Mouse (Mus musculus) lung, embryonic 15.5 days (tissue): ENCODE results near the gene F2rl1. TPM values are rescaled to one million over a fixed set of nuclear protein-coding genes. Genes with fewer than 3 reads are reported as not detected.

Experiments
- ATAC-seq: fragments of 200-750 bp; cut with Nextera tagmentation; 2 replicates; pipeline ENCODE4 v1.8.0; 2017; ENCODE audit warnings: moderate number of reproducible peaks, borderline replicate concordance; ENCODE audit not compliant: low FRiP score, low TSS enrichment; ENCODE audit errors: extremely low read depth
- H3K27ac ChIP-seq: fragments of 300-500 bp; sonication (generic); 2 replicates; pipeline ENCODE4 v1.5.1; 2015; ENCODE audit warnings: moderate library complexity, mild to moderate bottlenecking, inconsistent platforms
- H3K27me3 ChIP-seq: fragments of 300-500 bp; sonication (generic); 2 replicates; pipeline ENCODE4 v1.6.1; 2015; ENCODE audit warnings: inconsistent platforms
- H3K36me3 ChIP-seq: fragments of 300-500 bp; sonication (generic); 2 replicates; pipeline ENCODE4 v1.6.1; 2015; ENCODE audit warnings: inconsistent platforms
- H3K4me1 ChIP-seq: fragments of 300-500 bp; sonication (generic); 2 replicates; pipeline ENCODE4 v1.6.1; 2015; ENCODE audit warnings: inconsistent platforms
- H3K4me2 ChIP-seq: fragments of 300-500 bp; sonication (generic); 2 replicates; pipeline ENCODE4 v1.6.1; 2015; ENCODE audit warnings: inconsistent platforms, mild to moderate bottlenecking, moderate library complexity
- H3K4me3 ChIP-seq: fragments of 300-500 bp; sonication (generic); 2 replicates; pipeline ENCODE4 v1.5.1; 2015; ENCODE audit warnings: mild to moderate bottlenecking, inconsistent platforms
- H3K9ac ChIP-seq: fragments of 300-500 bp; sonication (generic); 2 replicates; pipeline ENCODE4 v1.6.1; 2015; ENCODE audit warnings: inconsistent platforms
- H3K9me3 ChIP-seq: fragments of 300-500 bp; sonication (generic); 2 replicates; pipeline ENCODE4 v1.6.1; 2016; ENCODE audit warnings: inconsistent platforms
- WGBS: fragments of 180-500 bp; shearing (Covaris S2); methylation state at CpG from one replicate; pipeline ENCODE4 v1.1.7; 2015; 5-methylcytosine and 5-hydroxymethylcytosine counted together
- polyA plus RNA-seq: library from polyadenylated mRNA; unstranded; fragments of >200 nt; fragmentation: Nextera tagmentation; extraction: Ambion mirVana; gene quantifications from 2 replicates; pipeline ENCODE4 v1.2.1, GENCODE M21; 2015

The F2rl1 gene
- polyA plus RNA-seq, 1 experiment from 2014 or later, result 4.3 TPM

GRCm38 (mm10) chr13:95531273-95532045, 6.4 kb upstream of the F2rl1 start:
- H3K27me3 ChIP-seq, result peaks cover 6% of the 10 kb centered on the region; the same call in 1 of the 2 replicates
- H3K36me3 ChIP-seq, result no peaks in the 10 kb centered on the region
- H3K4me2 ChIP-seq, result no peak overlapping the region
- no peak for ATAC-seq
- peaks cover 12% of the 10 kb centered on the region for H3K4me1 ChIP-seq
- 28% methylated on average over 9 of the region's 9 CpGs for WGBS
- H3K9me3 ChIP-seq, result no peaks in the 10 kb centered on the region
- no peak overlapping the region for H3K9ac ChIP-seq
- H3K4me3 ChIP-seq, result no peak overlapping the region
- no peak overlapping the region for H3K27ac ChIP-seq

DNA sequence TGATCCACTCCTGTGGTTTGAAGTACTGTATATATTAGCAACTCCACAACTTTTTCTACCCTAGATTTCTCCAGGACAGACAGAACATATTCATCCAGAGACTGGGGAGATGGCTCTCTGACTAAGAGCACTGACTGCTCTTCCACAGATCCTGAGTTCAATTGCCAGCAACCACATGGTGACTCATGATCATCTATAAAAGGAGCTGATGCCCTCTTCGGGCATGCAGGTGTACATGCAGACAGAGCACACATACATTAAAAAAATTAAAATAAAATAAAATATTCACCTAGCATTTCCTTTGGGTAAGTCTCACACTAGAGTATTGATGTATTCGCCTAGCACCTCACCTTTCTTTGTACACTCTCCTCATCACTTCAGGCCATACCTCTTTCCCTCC, 4.2 kb upstream of the F2rl1 start:
- ATAC-seq, result no peak
- H3K9ac ChIP-seq, result no peak overlapping the region
- H3K27me3 ChIP-seq, result peaks cover 26% of the 10 kb centered on the region
- no peak overlapping the region for H3K4me3 ChIP-seq
- H3K36me3 ChIP-seq, result no peaks in the 10 kb centered on the region
- H3K9me3 ChIP-seq, result no peaks in the 10 kb centered on the region
- no peak overlapping the region for H3K4me2 ChIP-seq
- H3K27ac ChIP-seq, result no peak overlapping the region
- WGBS, result 79% methylated on average over 2 of the region's 2 CpGs
- peaks cover 14% of the 10 kb centered on the region for H3K4me1 ChIP-seq

- Histone ChIP-seq H3K27me3 (peaks cover 27% of the 10 kb centered on the region), H3K4me3 (peak overlapping the region; percentile 54), H3K9ac (peak overlapping the region; percentile 49), H3K27ac (peak overlapping the region; percentile 32; the same call in 1 of the 2 replicates), H3K4me1 (peaks cover 14% of the 10 kb centered on the region), H3K9me3 (no peaks in the 10 kb centered on the region), H3K36me3 (no peaks in the 10 kb centered on the region), H3K4me2 (peak overlapping the region; percentile 94)
- 0% methylated on average over 13 of the region's 13 CpGs for WGBS
- peak; percentile 27; the same call in 1 of the 2 replicates for ATAC-seq
Measured at GRCm38 (mm10) chr13:95524424-95524673, 678 bp downstream of the F2rl1 start.

- peak overlapping the region; percentile 54 for H3K4me3 ChIP-seq
- peaks cover 27% of the 10 kb centered on the region for H3K27me3 ChIP-seq
- peak overlapping the region; percentile 32; the same call in 1 of the 2 replicates for H3K27ac ChIP-seq
- peaks cover 14% of the 10 kb centered on the region for H3K4me1 ChIP-seq
- H3K4me2 ChIP-seq, result peak overlapping the region; percentile 94
- H3K36me3 ChIP-seq, result no peaks in the 10 kb centered on the region
- peak overlapping the region; percentile 49 for H3K9ac ChIP-seq
- ATAC-seq, result peak; percentile 19; the same call in 1 of the 2 replicates
- 5% methylated on average over 29 of the region's 29 CpGs for WGBS
- no peaks in the 10 kb centered on the region for H3K9me3 ChIP-seq
Measured at GRCm38 (mm10) chr13:95523659-95524423, 1.2 kb downstream of the F2rl1 start.

GRCm38 (mm10) chr13:95522176-95522575, 2.9 kb downstream of the F2rl1 start:
- Histone ChIP-seq H3K9ac (no peak overlapping the region), H3K36me3 (no peaks in the 10 kb centered on the region), H3K4me2 (no peak overlapping the region), H3K4me3 (no peak overlapping the region), H3K27me3 (peaks cover 27% of the 10 kb centered on the region), H3K9me3 (no peaks in the 10 kb centered on the region), H3K4me1 (peaks cover 14% of the 10 kb centered on the region), H3K27ac (no peak overlapping the region)
- 74% methylated on average over 10 of the region's 10 CpGs for WGBS
- ATAC-seq, result no peak

DNA sequence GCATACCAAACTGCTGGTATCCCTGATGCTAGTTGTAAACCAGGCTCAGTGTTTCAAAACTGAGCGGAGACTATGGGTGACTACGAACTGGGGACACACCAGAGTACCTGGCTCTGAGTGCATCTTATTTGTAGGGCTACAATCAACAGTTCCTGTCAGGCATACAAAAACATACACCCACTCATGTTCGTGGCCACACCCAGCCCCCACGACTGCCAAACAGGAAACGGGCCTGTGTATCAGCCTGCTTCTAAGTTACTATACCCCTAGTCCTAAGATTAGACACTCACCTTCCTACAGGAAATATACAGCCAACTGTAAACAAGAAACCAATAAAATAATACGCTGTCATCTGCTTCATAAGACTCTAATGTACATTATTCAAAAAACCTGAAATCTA, 4.0 kb downstream of the F2rl1 start:
- Histone ChIP-seq H3K9ac (no peak overlapping the region), H3K27ac (no peak overlapping the region)
- WGBS, result 68% methylated on average over 6 of the region's 6 CpGs

DNA sequence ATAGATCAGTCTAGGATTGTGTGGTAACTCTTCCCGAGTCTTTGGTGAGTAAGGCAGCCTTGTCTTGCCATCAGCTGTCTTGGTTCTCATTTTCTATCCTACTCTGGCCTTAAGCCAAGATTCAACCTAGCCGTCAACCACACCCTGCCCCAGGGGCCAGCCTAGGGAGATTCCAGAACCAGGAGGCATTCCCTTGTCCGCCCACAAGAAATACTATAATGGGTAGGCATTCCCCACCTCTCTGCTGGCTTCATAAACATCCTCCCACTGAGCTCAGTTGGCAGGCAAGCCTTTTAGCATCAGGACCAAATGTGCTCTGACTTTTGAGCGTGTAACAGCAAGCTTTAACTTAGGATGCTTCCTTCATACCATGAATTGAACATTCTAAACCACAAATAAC, 10.3 kb downstream of the F2rl1 start:
- Histone ChIP-seq H3K4me2 (no peak overlapping the region), H3K27ac (no peak overlapping the region), H3K27me3 (no peaks in the 10 kb centered on the region), H3K4me1 (no peaks in the 10 kb centered on the region), H3K36me3 (no peaks in the 10 kb centered on the region), H3K9ac (no peak overlapping the region), H3K4me3 (no peak overlapping the region), H3K9me3 (no peaks in the 10 kb centered on the region)
- WGBS, result 65% methylated on average over 4 of the region's 4 CpGs
- no peak for ATAC-seq

More for the DNA sequence above, 4.0 kb downstream of the F2rl1 start:
- H3K9me3 ChIP-seq, result no peaks in the 10 kb centered on the region
- no peaks in the 10 kb centered on the region for H3K36me3 ChIP-seq
- no peak overlapping the region for H3K4me2 ChIP-seq
- peaks cover 14% of the 10 kb centered on the region for H3K4me1 ChIP-seq
- H3K4me3 ChIP-seq, result no peak overlapping the region
- peaks cover 17% of the 10 kb centered on the region for H3K27me3 ChIP-seq
- ATAC-seq, result no peak

- WGBS, result 86% methylated on average over 5 of the region's 5 CpGs
- Histone ChIP-seq H3K27me3 (no peaks in the 10 kb centered on the region), H3K27ac (no peak overlapping the region), H3K4me3 (no peak overlapping the region), H3K4me2 (no peak overlapping the region), H3K4me1 (no peaks in the 10 kb centered on the region), H3K36me3 (no peaks in the 10 kb centered on the region), H3K9ac (no peak overlapping the region), H3K9me3 (no peaks in the 10 kb centered on the region)
- ATAC-seq, result no peak
Measured at GRCm38 (mm10) chr13:95510054-95510453, 15.0 kb downstream of the F2rl1 start.

GRCm38 (mm10) chr13:95503279-95503917, 21.6 kb downstream of the F2rl1 start:
- Histone ChIP-seq H3K27me3 (no peaks in the 10 kb centered on the region), H3K36me3 (no peaks in the 10 kb centered on the region), H3K4me1 (no peaks in the 10 kb centered on the region), H3K4me2 (no peak overlapping the region), H3K9ac (no peak overlapping the region), H3K9me3 (no peaks in the 10 kb centered on the region), H3K27ac (no peak overlapping the region), H3K4me3 (no peak overlapping the region)
- 70% methylated on average over 8 of the region's 8 CpGs for WGBS
- no peak for ATAC-seq

DNA sequence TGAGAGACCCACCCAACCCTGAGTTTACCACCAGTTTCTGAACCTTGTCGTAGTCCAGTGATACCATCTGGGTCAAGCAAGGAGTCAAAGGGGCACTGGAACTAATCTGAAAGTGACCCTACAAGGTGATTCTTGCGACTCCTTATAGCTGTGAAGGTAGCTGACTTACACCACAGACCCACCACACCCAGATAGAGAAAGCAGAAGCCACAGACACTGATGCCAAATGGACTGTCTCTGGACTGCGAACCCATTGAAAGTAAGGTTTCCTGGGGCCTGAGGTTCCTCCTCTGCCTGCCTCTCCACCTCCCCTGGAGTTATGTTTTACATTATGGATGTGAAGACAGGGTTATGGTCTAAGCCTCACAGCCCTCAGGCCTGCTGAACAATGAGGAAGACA, 28.4 kb downstream of the F2rl1 start:
- H3K36me3 ChIP-seq, result no peaks in the 10 kb centered on the region
- 86% methylated on average over 3 of the region's 3 CpGs for whole genome bisulfite sequencing

DNA sequence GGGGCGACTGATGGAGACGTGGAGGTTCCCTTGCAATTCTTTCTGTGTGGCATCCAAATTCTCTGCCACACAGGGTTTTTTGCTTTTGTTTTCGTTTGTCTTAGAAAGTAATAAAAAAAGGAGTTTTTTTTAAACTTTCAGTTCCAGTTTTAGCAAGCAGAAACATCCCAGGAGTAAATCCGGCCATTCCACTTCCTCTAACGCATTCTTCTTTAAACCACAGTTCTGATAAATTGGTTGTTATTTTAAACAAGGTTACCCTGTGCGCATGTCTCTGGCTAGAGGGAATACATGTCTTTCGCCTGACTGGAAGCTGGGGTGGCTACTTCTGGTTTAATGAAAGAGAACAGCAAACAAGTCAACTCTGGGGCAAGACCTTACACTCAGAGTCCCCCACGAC, 30.2 kb downstream of the F2rl1 start:
- H3K4me3 ChIP-seq, result no peak overlapping the region
- no peak for ATAC-seq
- H3K36me3 ChIP-seq, result no peaks in the 10 kb centered on the region
- H3K9ac ChIP-seq, result no peak overlapping the region
- H3K27ac ChIP-seq, result no peak overlapping the region
- H3K4me2 ChIP-seq, result no peak overlapping the region
- no peaks in the 10 kb centered on the region for H3K27me3 ChIP-seq
- H3K4me1 ChIP-seq, result peaks cover 7% of the 10 kb centered on the region
- H3K9me3 ChIP-seq, result no peaks in the 10 kb centered on the region
- 38% methylated on average over 8 of the region's 8 CpGs for WGBS

More for the DNA sequence above, 28.4 kb downstream of the F2rl1 start:
- Histone ChIP-seq H3K9me3 (no peaks in the 10 kb centered on the region), H3K4me2 (no peak overlapping the region), H3K4me1 (peaks cover 7% of the 10 kb centered on the region), H3K27ac (no peak overlapping the region), H3K4me3 (no peak overlapping the region), H3K9ac (no peak overlapping the region), H3K27me3 (no peaks in the 10 kb centered on the region)
- no peak for ATAC-seq

DNA sequence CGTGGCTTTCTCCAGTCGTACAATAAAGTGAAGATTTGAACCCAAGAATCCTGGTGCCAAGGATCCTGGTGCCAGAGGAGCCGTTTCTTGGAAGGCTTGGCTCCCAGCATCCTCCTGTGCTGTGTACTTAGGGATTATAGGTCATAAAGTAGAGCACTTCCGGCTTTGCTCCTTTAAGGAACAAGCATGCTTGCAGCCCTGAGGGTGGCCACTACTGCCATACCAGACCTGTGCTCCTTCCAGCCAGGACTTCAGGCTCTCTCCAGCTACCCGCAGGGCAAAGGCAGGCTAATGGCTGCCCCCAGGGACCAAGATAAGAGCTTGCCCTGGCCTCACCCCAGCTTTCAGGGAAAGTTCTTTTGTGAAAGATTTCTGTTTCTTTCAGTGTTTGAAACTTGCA, 31.7 kb downstream of the F2rl1 start:
- peaks cover 7% of the 10 kb centered on the region for H3K4me1 ChIP-seq
- ATAC-seq, result no peak
- no peak overlapping the region for H3K9ac ChIP-seq
- no peak overlapping the region for H3K27ac ChIP-seq
- no peak overlapping the region for H3K4me3 ChIP-seq
- no peaks in the 10 kb centered on the region for H3K27me3 ChIP-seq
- no peaks in the 10 kb centered on the region for H3K36me3 ChIP-seq
- no peaks in the 10 kb centered on the region for H3K9me3 ChIP-seq
- 60% methylated on average over 5 of the region's 5 CpGs for whole genome bisulfite sequencing
- H3K4me2 ChIP-seq, result no peak overlapping the region
